Mouse (Mus musculus): Measurements from ENCODE around the gene Ccdc138.

GRCm38 (mm10) chr10:58532177-58532576 lies 34.4 kb downstream of the Ccdc138 start:
- no peak for TF ChIP-seq CTCF (IDR thresholded peaks at IDR 0.05; ENCODE audit: borderline replicate concordance, insufficient read depth, low read depth, low read length)
- no peak for TF ChIP-seq POLR2A (IDR thresholded peaks at IDR 0.05; ENCODE audit: borderline replicate concordance, insufficient read depth, low read length)

Data from cerebellum, adult 2 months (tissue).